Mouse (Mus musculus): ENCODE data around the gene Epha8. TPM values are rescaled to one million over a fixed set of nuclear protein-coding genes. Genes with fewer than 3 reads are reported as not detected.

Epha8 gene
- total RNA-seq, 2 experiments from 2014 or later, result not detected

GRCm38 (mm10) chr4:136969503-136970276, 13.1 kb upstream of the Epha8 start:
- DNase-seq, result no peak
- intact Hi-C loops (cut with DNase I), result no loop called here
- Histone ChIP-seq H3K27ac (no peak overlapping the region), H3K4me3 (no peak overlapping the region)
- TF ChIP-seq CTCF (IDR thresholded peaks at IDR 0.05), result no peak

GRCm38 (mm10) chr4:136969096-136969495, 12.5 kb upstream of the Epha8 start:
- Histone ChIP-seq H3K27ac (no peak overlapping the region), H3K4me3 (no peak overlapping the region)
- no peak for DNase-seq
- intact Hi-C loops (cut with DNase I), result no loop called here
- no peak for TF ChIP-seq CTCF (IDR thresholded peaks at IDR 0.05)

GRCm38 (mm10) chr4:136967511-136967910, 10.9 kb upstream of the Epha8 start:
- TF ChIP-seq CTCF (IDR thresholded peaks at IDR 0.05), result no peak
- no peak overlapping the region for H3K27ac ChIP-seq
- no peak overlapping the region for H3K4me3 ChIP-seq
- intact Hi-C loops (cut with DNase I), result no loop called here
- no peak for DNase-seq

GRCm38 (mm10) chr4:136966493-136967390, 10.1 kb upstream of the Epha8 start:
- Histone ChIP-seq H3K27ac (no peak overlapping the region), H3K4me3 (no peak overlapping the region)
- no peak for TF ChIP-seq CTCF (IDR thresholded peaks at IDR 0.05)
- intact Hi-C loops (cut with DNase I), result no loop called here
- no peak for DNase-seq

- Histone ChIP-seq H3K4me3 (no peak overlapping the region), H3K27ac (no peak overlapping the region)
- intact Hi-C loops (cut with DNase I), result no loop called here
- DNase-seq, result no peak
- TF ChIP-seq CTCF (IDR thresholded peaks at IDR 0.05), result no peak
These were observed 8.4 kb upstream of the Epha8 start for GRCm38 (mm10) chr4:136964990-136965421.

GRCm38 (mm10) chr4:136962447-136962846, 5.8 kb upstream of the Epha8 start:
- Histone ChIP-seq H3K4me3 (no peak overlapping the region), H3K27ac (no peak overlapping the region)
- TF ChIP-seq CTCF (IDR thresholded peaks at IDR 0.05), result no peak
- intact Hi-C loops (cut with DNase I), result no loop called here
- DNase-seq, result no peak

GRCm38 (mm10) chr4:136961642-136962285, 5.1 kb upstream of the Epha8 start:
- intact Hi-C loops (cut with DNase I), result no loop called here
- no peak overlapping the region for H3K27ac ChIP-seq
- TF ChIP-seq CTCF (IDR thresholded peaks at IDR 0.05), result no peak
- H3K4me3 ChIP-seq, result no peak overlapping the region
- DNase-seq, result no peak

GRCm38 (mm10) chr4:136960581-136960980, 4.0 kb upstream of the Epha8 start:
- H3K4me3 ChIP-seq, result no peak overlapping the region
- intact Hi-C loops (cut with DNase I), result no loop called here
- no peak overlapping the region for H3K27ac ChIP-seq
- DNase-seq, result no peak
- no peak for TF ChIP-seq CTCF (IDR thresholded peaks at IDR 0.05)

- no peak for DNase-seq
- TF ChIP-seq CTCF (IDR thresholded peaks at IDR 0.05), result no peak
- intact Hi-C loops (cut with DNase I), result no loop called here
- H3K4me3 ChIP-seq, result no peak overlapping the region
- H3K27ac ChIP-seq, result no peak overlapping the region
These were observed 3.5 kb upstream of the Epha8 start for GRCm38 (mm10) chr4:136960068-136960467.

- Histone ChIP-seq H3K27ac (no peak overlapping the region), H3K4me3 (no peak overlapping the region)
- intact Hi-C loops (cut with DNase I), result no loop called here
- TF ChIP-seq CTCF (IDR thresholded peaks at IDR 0.05), result no peak
- no peak for DNase-seq
These were observed 2.1 kb downstream of the Epha8 start for GRCm38 (mm10) chr4:136954562-136954961.

- no peak for TF ChIP-seq CTCF (IDR thresholded peaks at IDR 0.05)
- H3K27ac ChIP-seq, result no peak overlapping the region
- intact Hi-C loops (cut with DNase I), result no loop called here
- H3K4me3 ChIP-seq, result no peak overlapping the region
- peak; percentile 35 for DNase-seq
These were observed 7.2 kb downstream of the Epha8 start for GRCm38 (mm10) chr4:136949266-136949989.

- no peak for TF ChIP-seq CTCF (IDR thresholded peaks at IDR 0.05)
- intact Hi-C loops (cut with DNase I), result no loop called here
- Histone ChIP-seq H3K4me3 (no peak overlapping the region), H3K27ac (no peak overlapping the region)
- no peak for DNase-seq
These were observed 11.2 kb downstream of the Epha8 start for GRCm38 (mm10) chr4:136945397-136945796.

All from gastrocnemius, adult 2 months (tissue).